Mouse (Mus musculus) testis, adult 2 months (tissue): ENCODE data around the gene Foxp4.

Experiments used
- CTCF ChIP-seq: fragments of 200-500 bp; IDR thresholded peaks from 2 replicates; pipeline ENCODE4 v1.5.1; 2012; ENCODE audit warnings: low read depth, mild to moderate bottlenecking, inconsistent platforms, low read length, moderate library complexity; ENCODE audit not compliant: control insufficient read depth, insufficient read depth, insufficient replicate concordance
- POLR2A ChIP-seq: fragments of 200-500 bp; IDR thresholded peaks from 2 replicates; pipeline ENCODE4 v1.6.1; 2012; ENCODE audit warnings: low read depth, mild to moderate bottlenecking, inconsistent platforms, low read length, moderate library complexity; ENCODE audit not compliant: control insufficient read depth

GRCm38 (mm10) chr17:47818038-47818725 is 106.3 kb downstream of the Foxp4 start:
- TF ChIP-seq CTCF (no peak), POLR2A (no peak)
